Mouse (Mus musculus): Measurements from ENCODE around the gene Olfr601. TPM values are rescaled to one million over a fixed set of nuclear protein-coding genes. Genes with fewer than 3 reads are reported as not detected.
"Not testable (repeated sequence)": the region's sequence is repeated elsewhere in the genome, so short reads cannot be mapped to it uniquely, and the experiment has no call there.

The Olfr601 gene
- not detected in 2 replicates for polyA plus RNA-seq (2015; fragmentation: Nextera tagmentation; extraction: Ambion mirVana)

- Histone ChIP-seq H3K36me3 (ENCODE audit: insufficient read depth, low read length) (no peaks in the 10 kb centered on the region), H3K9me3 (ENCODE audit: low read length) (no peaks in the 10 kb centered on the region), H3K4me2 (replicated peaks; ENCODE audit: low read depth, low read length) (no peak within 1 kb of the TSS), H3K27me3 (ENCODE audit: insufficient read depth, low read length) (no peaks in the 10 kb centered on the region), H3K4me3 (ENCODE audit: low read length) (no peak within 1 kb of the TSS), H3K27ac (ENCODE audit: low read length) (no peak within 1 kb of the TSS), H3K4me1 (ENCODE audit: insufficient read depth, low read length) (no peaks in the 10 kb centered on the region), H3K9ac (replicated peaks; ENCODE audit: low read length) (no peak within 1 kb of the TSS)
- 93% methylated on average over 1 of the region's 1 CpGs for WGBS
- ATAC-seq (ENCODE audit: low FRiP score, low TSS enrichment) = no peak
Measured at GRCm38 (mm10) chr7:103362555-103362954, at the start of gene Olfr601. Olfr601 (minus strand) TSS chr7:103362655.

GRCm38 (mm10) chr7:103406521-103407055 lies 44.1 kb upstream of the Olfr601 start:
- not testable (repeated sequence) for H3K4me3 ChIP-seq (ENCODE audit: low read length); H3K4me1 ChIP-seq (ENCODE audit: insufficient read depth, low read length); H3K9me3 ChIP-seq (ENCODE audit: low read length); ATAC-seq (ENCODE audit: low FRiP score, low TSS enrichment); H3K9ac ChIP-seq (replicated peaks; ENCODE audit: low read length); H3K36me3 ChIP-seq (ENCODE audit: insufficient read depth, low read length); H3K27ac ChIP-seq (ENCODE audit: low read length); H3K4me2 ChIP-seq (replicated peaks; ENCODE audit: low read depth, low read length); H3K27me3 ChIP-seq (ENCODE audit: insufficient read depth, low read length)
- 69% methylated on average over 3 of the region's 3 CpGs for WGBS

DNA sequence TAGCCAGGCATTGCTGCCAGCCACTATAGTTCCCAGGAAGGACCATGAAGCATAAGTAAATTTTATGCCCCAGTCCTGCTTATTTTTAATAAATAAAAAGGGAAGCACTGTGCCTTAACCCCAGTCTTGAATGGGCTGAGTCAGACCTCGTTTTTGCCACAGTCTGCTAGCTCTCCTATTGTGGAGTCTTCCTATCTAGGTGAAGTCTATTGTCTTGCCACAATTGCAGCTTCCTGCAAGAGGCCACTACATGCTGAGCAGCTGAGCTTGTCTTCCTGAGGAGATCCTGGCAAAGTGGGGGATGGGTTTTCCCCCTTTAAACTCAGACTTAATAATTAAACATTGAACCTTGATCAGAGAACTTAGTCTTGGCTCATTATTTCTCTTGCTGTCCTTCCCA lies 36.5 kb upstream of the Olfr601 start:
- H3K4me1 ChIP-seq (ENCODE audit: insufficient read depth, low read length) = no peaks in the 10 kb centered on the region
- no peak for ATAC-seq (ENCODE audit: low FRiP score, low TSS enrichment)
- H3K36me3 ChIP-seq (ENCODE audit: insufficient read depth, low read length) = no peaks in the 10 kb centered on the region
- H3K4me2 ChIP-seq (replicated peaks; ENCODE audit: low read depth, low read length) = no peak overlapping the region
- no peak overlapping the region for H3K4me3 ChIP-seq (ENCODE audit: low read length)
- WGBS = 6% methylated on average over 1 of the region's 1 CpGs
- H3K27me3 ChIP-seq (ENCODE audit: insufficient read depth, low read length) = no peaks in the 10 kb centered on the region
- no peak overlapping the region for H3K9ac ChIP-seq (replicated peaks; ENCODE audit: low read length)
- no peaks in the 10 kb centered on the region for H3K9me3 ChIP-seq (ENCODE audit: low read length)
- no peak overlapping the region for H3K27ac ChIP-seq (ENCODE audit: low read length)

DNA sequence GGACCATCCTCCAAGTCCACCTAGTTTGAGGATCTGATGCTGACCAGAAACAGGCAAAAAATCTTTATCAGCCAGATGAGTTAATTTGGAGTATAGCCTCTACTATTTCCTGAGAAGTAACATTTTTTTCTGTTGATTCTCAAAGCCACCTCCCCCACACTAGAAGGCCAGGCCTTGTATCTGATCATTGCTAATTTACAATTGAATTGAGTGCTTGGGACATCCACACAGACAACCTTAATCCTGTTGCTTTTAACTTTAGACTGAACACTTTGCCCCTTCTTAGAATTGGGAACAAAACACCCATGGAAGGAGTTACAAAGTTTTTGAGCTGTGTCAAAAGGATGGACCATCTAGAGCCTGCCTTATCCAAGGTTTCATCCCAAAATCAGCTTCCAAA lies 35.3 kb upstream of the Olfr601 start:
- Histone ChIP-seq H3K36me3 (ENCODE audit: insufficient read depth, low read length) (no peaks in the 10 kb centered on the region), H3K4me2 (replicated peaks; ENCODE audit: low read depth, low read length) (no peak overlapping the region), H3K27me3 (ENCODE audit: insufficient read depth, low read length) (no peaks in the 10 kb centered on the region), H3K4me3 (ENCODE audit: low read length) (no peak overlapping the region), H3K4me1 (ENCODE audit: insufficient read depth, low read length) (no peaks in the 10 kb centered on the region), H3K9me3 (ENCODE audit: low read length) (no peaks in the 10 kb centered on the region), H3K9ac (replicated peaks; ENCODE audit: low read length) (no peak overlapping the region), H3K27ac (ENCODE audit: low read length) (no peak overlapping the region)
- no peak for ATAC-seq (ENCODE audit: low FRiP score, low TSS enrichment)

DNA sequence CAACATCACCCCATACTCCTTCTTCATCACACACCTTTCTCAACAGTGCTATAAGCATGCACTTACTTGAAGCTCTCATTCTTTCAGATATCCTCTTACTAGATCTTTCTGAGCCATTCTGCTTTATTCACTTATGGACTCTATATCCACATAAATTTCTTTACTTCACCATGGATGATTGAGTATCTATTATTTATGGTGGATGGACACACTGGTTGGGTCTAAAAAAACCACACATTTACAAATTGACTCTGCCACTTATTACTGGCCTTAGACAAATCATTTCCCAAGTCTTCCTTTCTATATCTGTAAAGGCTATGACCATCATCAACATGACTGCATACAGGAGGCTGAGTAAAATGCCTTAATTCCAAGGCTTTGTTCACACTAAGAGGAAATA lies 23.6 kb upstream of the Olfr601 start, which contains the start of gene Olfr603:
Gene Olfr603, minus strand, starts transcription at position 101 of the 400 bp plus-strand sequence.
- H3K36me3 ChIP-seq (ENCODE audit: insufficient read depth, low read length) = no peaks in the 10 kb centered on the region
- H3K9ac ChIP-seq (replicated peaks; ENCODE audit: low read length) = no peak within 1 kb of the TSS
- H3K4me3 ChIP-seq (ENCODE audit: low read length) = no peak within 1 kb of the TSS
- no peaks in the 10 kb centered on the region for H3K27me3 ChIP-seq (ENCODE audit: insufficient read depth, low read length)
- H3K9me3 ChIP-seq (ENCODE audit: low read length) = no peaks in the 10 kb centered on the region
- ATAC-seq (ENCODE audit: low FRiP score, low TSS enrichment) = no peak
- H3K4me2 ChIP-seq (replicated peaks; ENCODE audit: low read depth, low read length) = no peak within 1 kb of the TSS
- no peaks in the 10 kb centered on the region for H3K4me1 ChIP-seq (ENCODE audit: insufficient read depth, low read length)
- H3K27ac ChIP-seq (ENCODE audit: low read length) = no peak within 1 kb of the TSS

DNA sequence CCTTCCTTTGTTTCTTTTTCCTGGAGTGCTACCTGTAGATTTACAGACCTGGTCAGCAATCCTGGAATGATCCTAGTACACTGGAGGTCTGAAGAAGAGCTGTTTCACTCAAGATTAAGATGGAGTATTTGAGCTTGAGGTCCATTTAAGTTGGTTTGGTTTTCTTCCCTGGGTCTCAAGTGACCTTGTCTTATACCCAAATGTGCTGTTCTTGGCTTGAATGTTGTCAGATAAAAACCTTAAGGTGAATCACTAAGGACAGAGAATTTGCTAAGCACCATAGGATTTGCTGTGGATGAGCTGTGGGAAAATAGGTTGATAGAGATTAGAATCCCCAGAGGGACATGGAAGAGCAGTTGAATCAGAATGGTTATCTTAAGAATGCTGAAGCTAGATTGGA lies 12.9 kb downstream of the Olfr601 start, which contains the start of gene Olfr600:
Gene Olfr600, minus strand, starts transcription at position 101 of the 400 bp plus-strand sequence.
- H3K36me3 ChIP-seq (ENCODE audit: insufficient read depth, low read length) = no peaks in the 10 kb centered on the region
- no peak within 1 kb of the TSS for H3K4me2 ChIP-seq (replicated peaks; ENCODE audit: low read depth, low read length)
- ATAC-seq (ENCODE audit: low FRiP score, low TSS enrichment) = no peak
- H3K27me3 ChIP-seq (ENCODE audit: insufficient read depth, low read length) = no peaks in the 10 kb centered on the region
- H3K9ac ChIP-seq (replicated peaks; ENCODE audit: low read length) = no peak within 1 kb of the TSS
- H3K27ac ChIP-seq (ENCODE audit: low read length) = no peak within 1 kb of the TSS
- no peaks in the 10 kb centered on the region for H3K9me3 ChIP-seq (ENCODE audit: low read length)
- no peaks in the 10 kb centered on the region for H3K4me1 ChIP-seq (ENCODE audit: insufficient read depth, low read length)
- H3K4me3 ChIP-seq (ENCODE audit: low read length) = no peak within 1 kb of the TSS

DNA sequence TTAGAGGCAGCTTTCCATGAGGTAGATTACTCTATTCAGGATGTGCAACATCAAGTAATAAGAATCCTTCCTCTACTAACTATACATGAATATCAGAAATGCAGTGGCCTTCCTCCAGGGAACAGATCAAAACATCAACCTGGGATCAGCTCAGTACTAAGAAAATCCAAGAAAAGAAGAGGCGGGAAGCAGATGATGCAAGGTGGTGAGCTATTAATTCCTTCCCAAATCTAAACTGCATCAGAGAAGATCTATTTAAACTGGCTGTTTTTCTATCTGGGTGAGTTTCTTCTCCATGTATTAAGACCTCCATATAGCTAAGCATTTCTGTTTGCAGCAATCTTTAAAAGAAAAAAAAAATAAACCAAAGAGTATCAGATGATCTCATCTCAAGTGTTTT lies 26.8 kb downstream of the Olfr601 start, which contains the start of gene Olfr599:
Gene Olfr599, plus strand, starts transcription at position 301 of the 400 bp plus-strand sequence.
- no peak for ATAC-seq (ENCODE audit: low FRiP score, low TSS enrichment)
- Histone ChIP-seq H3K9ac (replicated peaks; ENCODE audit: low read length) (no peak within 1 kb of the TSS), H3K27ac (ENCODE audit: low read length) (no peak within 1 kb of the TSS), H3K9me3 (ENCODE audit: low read length) (no peaks in the 10 kb centered on the region), H3K36me3 (ENCODE audit: insufficient read depth, low read length) (no peaks in the 10 kb centered on the region), H3K27me3 (ENCODE audit: insufficient read depth, low read length) (no peaks in the 10 kb centered on the region), H3K4me2 (replicated peaks; ENCODE audit: low read depth, low read length) (no peak within 1 kb of the TSS), H3K4me1 (ENCODE audit: insufficient read depth, low read length) (no peaks in the 10 kb centered on the region), H3K4me3 (ENCODE audit: low read length) (no peak within 1 kb of the TSS)
- WGBS = 91% methylated on average over 1 of the region's 1 CpGs

GRCm38 (mm10) chr7:103323268-103323667 lies 39.2 kb downstream of the Olfr601 start, which contains the start of gene Olfr598:
Olfr598 (plus strand) TSS chr7:103323568.
- ATAC-seq (ENCODE audit: low FRiP score, low TSS enrichment) = no peak
- Histone ChIP-seq H3K4me3 (ENCODE audit: low read length) (no peak within 1 kb of the TSS), H3K4me1 (ENCODE audit: insufficient read depth, low read length) (no peaks in the 10 kb centered on the region), H3K9ac (replicated peaks; ENCODE audit: low read length) (no peak within 1 kb of the TSS), H3K27me3 (ENCODE audit: insufficient read depth, low read length) (no peaks in the 10 kb centered on the region), H3K36me3 (ENCODE audit: insufficient read depth, low read length) (no peaks in the 10 kb centered on the region), H3K9me3 (ENCODE audit: low read length) (no peaks in the 10 kb centered on the region), H3K4me2 (replicated peaks; ENCODE audit: low read depth, low read length) (no peak within 1 kb of the TSS), H3K27ac (ENCODE audit: low read length) (no peak within 1 kb of the TSS)

DNA sequence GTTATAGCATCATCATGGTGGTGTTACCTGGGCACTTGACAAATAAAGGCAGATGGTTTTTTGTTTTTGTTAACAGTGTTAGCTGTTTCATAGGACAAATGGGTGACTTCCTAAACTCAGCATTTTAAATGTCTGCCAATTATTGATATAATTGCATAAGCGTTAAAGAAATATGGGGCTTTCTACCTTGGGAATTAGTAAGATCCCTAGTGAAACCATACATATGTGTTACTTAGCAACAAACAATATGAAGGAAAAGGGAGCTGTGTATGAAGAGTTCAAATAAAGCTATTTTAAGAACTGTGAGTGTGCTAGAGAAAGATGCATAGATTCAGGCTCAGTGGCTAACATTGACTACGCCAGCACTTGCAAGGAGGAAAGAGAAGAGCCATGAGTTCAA lies 46.4 kb downstream of the Olfr601 start, which contains the start of gene Olfr597:
Gene Olfr597, plus strand, starts transcription at position 301 of the 400 bp plus-strand sequence.
- H3K4me2 ChIP-seq (replicated peaks; ENCODE audit: low read depth, low read length); H3K36me3 ChIP-seq (ENCODE audit: insufficient read depth, low read length); H3K4me3 ChIP-seq (ENCODE audit: low read length); H3K9ac ChIP-seq (replicated peaks; ENCODE audit: low read length); ATAC-seq (ENCODE audit: low FRiP score, low TSS enrichment); H3K4me1 ChIP-seq (ENCODE audit: insufficient read depth, low read length); H3K27me3 ChIP-seq (ENCODE audit: insufficient read depth, low read length); H3K9me3 ChIP-seq (ENCODE audit: low read length); H3K27ac ChIP-seq (ENCODE audit: low read length): not testable (repeated sequence)
- 89% methylated on average over 2 of the region's 2 CpGs for WGBS
